Mouse (Mus musculus): Measurements from ENCODE around the gene Nox3.

GRCm38 (mm10) chr17:3616329-3617216 is 79.5 kb downstream of the Nox3 start:
- TF ChIP-seq POLR2A (IDR thresholded peaks at IDR 0.05; ENCODE audit: insufficient read length, low read depth) (no peak), TCF3 (IDR thresholded peaks at IDR 0.05; ENCODE audit: insufficient read length, low read depth) (no peak), REST (IDR thresholded peaks at IDR 0.05; ENCODE audit: insufficient read depth, insufficient read length) (no peak), TCF12 (IDR thresholded peaks at IDR 0.05; ENCODE audit: insufficient read depth, poor library complexity, severe bottlenecking) (no peak), USF1 (IDR thresholded peaks at IDR 0.05; ENCODE audit: low read depth) (no peak), MYOD1 (IDR thresholded peaks at IDR 0.05; ENCODE audit: control insufficient read depth in 1 of 3, insufficient read length in 2 of 3, low read depth in 2 of 3) (no peak), E2F4 (IDR thresholded peaks at IDR 0.05; ENCODE audit: insufficient read depth) (no peak), POLR2AphosphoS2 (IDR thresholded peaks at IDR 0.05; ENCODE audit: insufficient read length, low read depth) (no peak), MYOG (IDR thresholded peaks at IDR 0.05; ENCODE audit: control insufficient read depth in 1 of 3, insufficient read depth in 1 of 3, insufficient read length in 2 of 3, low read depth in 2 of 3) (no peak), CEBPB (IDR thresholded peaks at IDR 0.05; ENCODE audit: insufficient read depth, poor library complexity, severe bottlenecking) (no peak), MAX (IDR thresholded peaks at IDR 0.05; ENCODE audit: low read depth) (no peak)
